Mouse (Mus musculus) kidney, postnatal 0 days (tissue): ENCODE measurements around the gene Tmem198. TPM values are rescaled to one million over a fixed set of nuclear protein-coding genes. Genes with fewer than 3 reads are reported as not detected.
A peak's percentile ranks its signal among the peaks of the same experiment; 100 is the strongest.

Experiments used
- ATAC-seq: fragments of 200-750 bp; cut with Nextera tagmentation; replicated peaks from 2 replicates; pipeline ENCODE4 v1.8.0; 2017; ENCODE audit warnings: low read depth, moderate number of reproducible peaks, moderate TSS enrichment, moderate library complexity; ENCODE audit not compliant: low FRiP score
- DNase-seq: peaks from one replicate; pipeline ENCODE4 v3.0.0-alpha.2; 2016; ENCODE audit warnings: low spot score
- H3K27ac ChIP-seq: fragments of 300-500 bp; sonication (generic); 2 replicates; pipeline ENCODE4 v1.5.1; 2014; ENCODE audit warnings: mild to moderate bottlenecking
- H3K27me3 ChIP-seq: fragments of 300-500 bp; sonication (generic); 2 replicates; pipeline ENCODE4 v1.6.1; 2014; ENCODE audit warnings: low read length, mixed read lengths; ENCODE audit not compliant: insufficient read depth
- H3K36me3 ChIP-seq: fragments of 300-500 bp; sonication (generic); 2 replicates; pipeline ENCODE4 v1.6.1; 2014; ENCODE audit warnings: low read length, mixed read lengths; ENCODE audit not compliant: insufficient read depth
- H3K4me1 ChIP-seq: fragments of 300-500 bp; sonication (generic); replicated peaks from 2 replicates; pipeline ENCODE4 v1.6.1; 2014; ENCODE audit warnings: antibody characterized with exemption, low read length, mixed read lengths; ENCODE audit not compliant: insufficient read depth
- H3K4me2 ChIP-seq: fragments of 300-500 bp; sonication (generic); 2 replicates; pipeline ENCODE4 v1.6.1; 2014; ENCODE audit warnings: mild to moderate bottlenecking, low read length, moderate library complexity, mixed read lengths
- H3K4me3 ChIP-seq: fragments of 300-500 bp; sonication (generic); replicated peaks from 2 replicates; pipeline ENCODE4 v1.5.1; 2014; ENCODE audit warnings: low read depth, low read length
- H3K9ac ChIP-seq: fragments of 300-500 bp; sonication (generic); 2 replicates; pipeline ENCODE4 v1.6.1; 2014; ENCODE audit warnings: low read depth, low read length
- H3K9me3 ChIP-seq: fragments of 300-500 bp; sonication (generic); replicated peaks from 2 replicates; pipeline ENCODE4 v1.6.1; 2016; ENCODE audit warnings: low read length, inconsistent platforms, mixed read lengths
- CTCF ChIP-seq: IDR thresholded peaks from 2 replicates; pipeline ENCODE4 v1.5.1; 2016; ENCODE audit warnings: antibody characterized with exemption, low read depth, mild to moderate bottlenecking, moderate library complexity
- WGBS: fragments of 180-500 bp; shearing (Covaris S2); extraction: QIAGEN DNeasy Blood & Tissue Kit; methylation state at CpG from one replicate; pipeline ENCODE4 v1.1.7; 2014; 5-methylcytosine and 5-hydroxymethylcytosine counted together
- polyA plus RNA-seq: library from polyadenylated mRNA; unstranded; fragments of >200 nt; fragmentation: Nextera tagmentation; extraction: Ambion mirVana; gene quantifications from 2 replicates; pipeline ENCODE4 v1.2.1, GENCODE M21; 2015

The Tmem198 gene
- polyA plus RNA-seq, 1 experiment from 2014 or later = 0.61 TPM

DNA sequence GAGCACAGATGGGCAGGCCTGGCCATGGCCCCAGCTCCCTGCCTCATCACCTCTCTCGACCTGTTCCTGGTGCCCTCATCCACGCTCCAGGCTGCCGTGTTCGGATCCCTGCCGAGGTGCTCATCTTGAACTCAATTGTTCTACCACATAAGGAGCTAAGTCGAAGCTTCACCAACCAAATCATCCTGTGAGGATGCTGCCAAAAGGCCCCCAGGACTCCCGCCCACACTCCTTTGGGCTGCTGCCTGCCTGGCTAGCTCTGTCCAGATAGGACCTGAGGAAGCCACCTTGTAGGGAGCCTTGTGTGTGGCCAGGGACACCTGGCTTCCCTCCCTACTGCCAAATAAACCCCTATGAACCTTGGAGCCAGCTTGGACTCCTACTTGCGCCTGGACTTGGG is 36.5 kb upstream of the Tmem198 start:
- ATAC-seq = no peak

DNA sequence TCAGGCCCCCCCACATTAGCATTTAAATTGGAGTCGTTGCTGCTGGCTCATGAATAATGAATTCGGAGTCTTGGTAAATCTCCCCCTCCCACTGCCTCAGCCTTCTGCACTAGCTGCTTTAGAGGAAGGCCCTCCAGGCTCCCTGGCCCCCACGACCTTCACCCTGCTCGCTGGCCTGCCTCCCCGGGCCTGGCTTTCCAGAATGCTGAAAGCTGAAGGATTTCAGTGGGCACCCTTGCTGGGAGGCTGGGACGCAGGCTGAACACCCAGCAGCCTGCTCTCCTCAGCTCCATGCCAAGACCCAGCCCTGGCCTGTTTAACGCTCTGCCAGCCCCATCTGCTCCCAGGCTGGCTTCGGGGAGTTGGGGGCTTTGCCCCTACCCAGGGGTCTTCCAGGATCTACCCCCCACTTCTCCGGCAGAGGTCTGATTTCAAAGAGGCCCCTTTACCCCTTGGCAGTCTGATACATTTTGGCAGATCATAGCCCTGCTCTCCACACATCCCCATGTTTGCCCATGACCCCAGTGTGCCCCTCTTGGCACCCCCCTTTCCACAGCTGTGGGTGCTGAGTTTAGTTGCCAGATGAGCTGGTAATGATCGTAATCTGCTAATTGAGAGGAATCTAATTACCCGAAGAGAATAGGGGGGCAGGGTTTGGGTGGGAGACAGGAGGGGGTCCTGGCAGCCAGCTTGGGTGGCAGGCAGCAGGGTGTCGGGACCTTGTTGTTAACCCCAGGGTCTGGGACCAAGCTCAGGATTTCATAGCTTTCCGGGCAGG is 35.9 kb upstream of the Tmem198 start:
- no peak overlapping the region for H3K4me3 ChIP-seq
- no peak overlapping the region for H3K27ac ChIP-seq
- WGBS = 32% methylated on average over 13 of the region's 13 CpGs
- no peaks in the 10 kb centered on the region for H3K36me3 ChIP-seq
- no peaks in the 10 kb centered on the region for H3K9me3 ChIP-seq
- H3K4me2 ChIP-seq = no peak overlapping the region
- TF ChIP-seq CTCF = no peak
- H3K4me1 ChIP-seq = peaks cover 44% of the 10 kb centered on the region
- DNase-seq (no peak), ATAC-seq (no peak)
- no peak overlapping the region for H3K9ac ChIP-seq
- H3K27me3 ChIP-seq = no peaks in the 10 kb centered on the region

More for the DNA sequence above, 36.5 kb upstream of the Tmem198 start:
- Histone ChIP-seq H3K9ac (no peak overlapping the region), H3K27me3 (no peaks in the 10 kb centered on the region), H3K4me2 (no peak overlapping the region), H3K36me3 (no peaks in the 10 kb centered on the region), H3K4me3 (no peak overlapping the region), H3K4me1 (peaks cover 38% of the 10 kb centered on the region), H3K9me3 (no peaks in the 10 kb centered on the region), H3K27ac (no peak overlapping the region)
- 58% methylated on average over 8 of the region's 8 CpGs for WGBS
- DNase-seq = no peak
- TF ChIP-seq CTCF = no peak

DNA sequence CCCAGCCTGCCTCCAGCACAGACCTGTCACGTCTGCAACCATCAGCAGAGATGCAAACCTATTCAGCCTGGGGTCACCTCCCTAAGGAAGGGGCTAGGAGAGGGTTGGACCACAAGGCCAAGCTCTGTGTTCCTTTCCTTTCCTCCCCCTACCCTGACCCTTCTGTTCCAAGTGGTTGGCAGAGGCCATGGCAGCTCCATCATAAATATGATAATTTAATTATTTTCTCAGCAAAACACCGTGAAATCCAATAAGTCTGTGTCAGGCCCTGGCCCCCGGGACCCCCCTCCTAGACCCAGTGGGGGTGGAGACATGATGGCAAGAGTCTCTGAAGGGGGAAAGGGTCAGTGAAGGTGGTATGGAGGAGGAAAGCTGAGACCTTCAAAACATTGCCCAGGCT is 35.1 kb upstream of the Tmem198 start:
- Histone ChIP-seq H3K9me3 (no peaks in the 10 kb centered on the region), H3K4me1 (peaks cover 49% of the 10 kb centered on the region), H3K27me3 (peaks cover 6% of the 10 kb centered on the region; the same call in 1 of the 2 replicates), H3K36me3 (no peaks in the 10 kb centered on the region), H3K4me2 (no peak overlapping the region), H3K27ac (no peak overlapping the region), H3K4me3 (no peak overlapping the region), H3K9ac (no peak overlapping the region)
- WGBS = 34% methylated on average over 3 of the region's 3 CpGs
- no peak for TF ChIP-seq CTCF
- no peak for ATAC-seq
- no peak for DNase-seq

DNA sequence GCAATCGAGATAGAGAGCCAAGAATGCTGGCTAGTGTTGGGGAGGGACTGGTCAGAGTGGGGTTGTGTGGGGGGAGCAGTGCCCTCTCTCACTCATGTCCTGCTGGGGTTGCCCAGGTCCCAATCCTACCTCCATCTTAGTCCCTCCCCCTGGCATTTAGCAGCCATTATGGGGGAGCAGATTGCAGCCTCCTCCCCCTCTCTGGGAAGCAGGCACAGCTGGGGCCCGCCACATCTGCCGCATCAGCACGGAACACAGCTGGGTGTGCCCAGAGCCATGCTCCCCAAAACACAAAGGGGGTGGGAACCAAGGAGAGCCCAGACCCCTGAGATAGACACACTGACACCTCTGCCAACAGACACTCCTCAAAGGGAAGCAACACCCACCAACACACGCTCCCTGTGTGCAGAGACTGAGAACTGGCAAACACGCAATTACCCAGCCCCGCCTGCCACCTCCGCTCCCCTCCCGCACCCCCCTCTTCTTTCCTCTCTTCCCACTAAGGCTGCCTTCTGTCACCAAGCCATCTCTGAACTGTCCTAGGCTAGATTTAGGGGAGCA is 34.1 kb upstream of the Tmem198 start:
- 11% methylated on average over 9 of the region's 9 CpGs for WGBS
- TF ChIP-seq CTCF = no peak
- ATAC-seq (no peak), DNase-seq (no peak)
- Histone ChIP-seq H3K9me3 (no peaks in the 10 kb centered on the region), H3K27me3 (peaks cover 11% of the 10 kb centered on the region; the same call in 1 of the 2 replicates), H3K4me2 (no peak overlapping the region; the same call in 1 of the 2 replicates), H3K4me1 (peaks cover 52% of the 10 kb centered on the region), H3K36me3 (no peaks in the 10 kb centered on the region), H3K9ac (0 out of 2 replicates have a peak overlapping the region, but pooled peaks have one; percentile 18), H3K27ac (no peak overlapping the region), H3K4me3 (no peak overlapping the region)

DNA sequence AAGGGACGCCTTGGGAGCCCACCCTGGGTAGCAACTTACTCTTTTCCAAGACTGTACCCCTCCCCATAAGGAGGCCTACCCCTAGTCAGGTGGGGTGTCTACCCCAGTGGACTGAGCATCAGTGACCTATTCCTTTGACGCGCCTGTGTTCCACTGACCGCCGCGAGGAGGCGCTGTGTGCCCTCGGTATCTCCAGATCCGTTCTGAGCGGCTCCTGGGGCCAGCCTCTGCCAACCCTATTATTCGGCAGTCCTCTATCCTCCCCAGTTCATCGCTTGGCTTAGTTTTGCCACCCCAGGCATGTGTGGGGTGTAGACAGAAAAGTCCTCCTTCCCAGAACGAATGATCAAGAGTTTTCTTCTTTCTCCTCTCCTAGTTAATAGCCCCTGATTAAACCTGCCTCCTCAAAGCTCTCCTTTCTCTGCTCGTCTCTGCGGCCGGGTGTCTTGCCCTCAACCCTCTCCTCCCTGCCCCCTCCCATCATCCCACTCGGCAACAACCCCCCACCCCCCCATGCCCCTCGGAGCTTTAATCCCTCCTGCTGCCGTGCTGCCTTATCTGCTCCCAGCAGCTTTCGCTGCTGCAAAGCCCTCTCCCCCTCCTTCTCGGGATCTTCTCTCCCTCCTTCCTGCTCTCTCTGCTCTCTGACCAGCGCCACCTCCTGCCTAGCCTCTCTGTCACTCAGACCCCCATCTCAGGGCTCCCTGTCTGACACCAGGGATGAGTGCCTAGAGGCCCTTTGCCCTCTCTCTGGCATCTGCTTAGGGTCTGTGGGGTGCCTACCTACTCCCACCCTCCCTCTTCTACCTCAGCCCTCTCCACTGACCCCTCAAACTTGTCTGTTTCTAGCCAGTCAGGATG is 33.4 kb upstream of the Tmem198 start:
- H3K4me1 ChIP-seq = peaks cover 60% of the 10 kb centered on the region
- H3K9me3 ChIP-seq = no peaks in the 10 kb centered on the region
- H3K27me3 ChIP-seq = peaks cover 16% of the 10 kb centered on the region; the same call in 1 of the 2 replicates
- peak; percentile 91 for TF ChIP-seq CTCF
- no peak overlapping the region for H3K9ac ChIP-seq
- no peaks in the 10 kb centered on the region for H3K36me3 ChIP-seq
- H3K4me3 ChIP-seq = no peak overlapping the region; the same call in 1 of the 2 replicates
- peak overlapping the region; percentile 44 for H3K4me2 ChIP-seq
- under 1% methylated on average over 22 of the region's 22 CpGs for WGBS
- DNase-seq = peak; percentile 81
- ATAC-seq = peak; percentile 19
- H3K27ac ChIP-seq = no peak overlapping the region

DNA sequence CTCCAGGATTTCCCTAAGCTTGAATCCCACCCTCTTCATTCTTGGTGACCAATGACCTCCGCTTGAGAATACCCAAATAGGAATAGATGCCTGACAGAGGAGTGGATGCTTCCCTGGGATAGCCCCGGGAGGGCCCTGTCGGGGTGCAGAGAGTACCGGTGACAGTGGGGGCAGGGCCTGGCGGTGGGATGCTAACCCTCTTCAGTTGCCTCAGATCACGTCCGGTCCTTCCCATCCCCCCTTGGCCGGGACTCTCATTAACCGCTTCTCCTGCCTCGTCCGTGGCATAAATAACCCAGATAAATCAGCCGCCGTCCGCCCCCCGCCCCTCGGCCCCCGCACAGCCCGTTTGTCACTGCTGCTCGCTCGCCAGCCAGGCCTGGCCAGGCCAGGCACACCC is 32.7 kb upstream of the Tmem198 start:
- DNase-seq (peak; percentile 58), ATAC-seq (no peak)
- H3K27ac ChIP-seq = no peak overlapping the region
- H3K9ac ChIP-seq = no peak overlapping the region
- H3K4me1 ChIP-seq = peaks cover 62% of the 10 kb centered on the region
- peaks cover 23% of the 10 kb centered on the region; the same call in 1 of the 2 replicates for H3K27me3 ChIP-seq
- H3K4me2 ChIP-seq = peak overlapping the region; percentile 44
- no peaks in the 10 kb centered on the region for H3K36me3 ChIP-seq
- H3K9me3 ChIP-seq = no peaks in the 10 kb centered on the region
- no peak overlapping the region for H3K4me3 ChIP-seq
- no peak for TF ChIP-seq CTCF
- WGBS = 3% methylated on average over 20 of the region's 20 CpGs
